Mouse (Mus musculus): ENCODE data around the gene Ift43. TPM values are rescaled to one million over a fixed set of nuclear protein-coding genes. Genes with fewer than 3 reads are reported as not detected.

Gene Ift43
- polyA plus RNA-seq, 1 experiment from 2014 or later = 80.2 TPM

- Histone ChIP-seq H3K27ac (peak overlapping the region; percentile 67), H3K4me3 (replicated peaks) (peak overlapping the region; percentile 51), H3K9me3 (no peaks in the 10 kb centered on the region), H3K36me3 (no peaks in the 10 kb centered on the region), H3K9ac (replicated peaks) (peak overlapping the region; percentile 68), H3K4me2 (replicated peaks) (peak overlapping the region; percentile 90), H3K4me1 (replicated peaks) (peaks cover 41% of the 10 kb centered on the region), H3K27me3 (peaks cover 36% of the 10 kb centered on the region)
- ATAC-seq = peak; percentile 80
- WGBS = under 1% methylated on average over 31 of the region's 31 CpGs
These were observed 3.1 kb upstream of the Ift43 start for GRCm38 (mm10) chr12:86079202-86079667.

GRCm38 (mm10) chr12:86085873-86086272 lies 3.5 kb downstream of the Ift43 start:
- H3K4me3 ChIP-seq (replicated peaks) = no peak overlapping the region
- H3K4me2 ChIP-seq (replicated peaks) = no peak overlapping the region
- WGBS = 91% methylated on average over 7 of the region's 7 CpGs
- no peaks in the 10 kb centered on the region for H3K9me3 ChIP-seq
- H3K4me1 ChIP-seq (replicated peaks) = peaks cover 11% of the 10 kb centered on the region
- H3K36me3 ChIP-seq = peaks cover 26% of the 10 kb centered on the region
- peaks cover 7% of the 10 kb centered on the region; the same call in 1 of the 2 replicates for H3K27me3 ChIP-seq
- ATAC-seq = no peak
- H3K27ac ChIP-seq = no peak overlapping the region
- no peak overlapping the region for H3K9ac ChIP-seq (replicated peaks)

- Histone ChIP-seq H3K4me2 (replicated peaks) (no peak overlapping the region), H3K27me3 (0 out of 2 replicates have a peak, but pooled peaks cover 2% of the 10 kb centered on the region), H3K9me3 (no peaks in the 10 kb centered on the region), H3K4me3 (replicated peaks) (no peak overlapping the region), H3K27ac (no peak overlapping the region), H3K4me1 (replicated peaks) (peaks cover 17% of the 10 kb centered on the region), H3K9ac (replicated peaks) (no peak overlapping the region), H3K36me3 (peaks cover 26% of the 10 kb centered on the region)
- 76% methylated on average over 8 of the region's 8 CpGs for WGBS
- no peak for ATAC-seq
These were observed 4.2 kb downstream of the Ift43 start for GRCm38 (mm10) chr12:86086550-86086949.

- H3K27ac ChIP-seq = no peak overlapping the region
- no peak overlapping the region for H3K4me2 ChIP-seq (replicated peaks)
- ATAC-seq = no peak
- H3K4me3 ChIP-seq (replicated peaks) = no peak overlapping the region
- H3K4me1 ChIP-seq (replicated peaks) = peaks cover 20% of the 10 kb centered on the region
- no peaks in the 10 kb centered on the region for H3K27me3 ChIP-seq
- H3K9ac ChIP-seq (replicated peaks) = no peak overlapping the region
- H3K9me3 ChIP-seq = no peaks in the 10 kb centered on the region
- H3K36me3 ChIP-seq = peaks cover 26% of the 10 kb centered on the region
- 78% methylated on average over 7 of the region's 7 CpGs for WGBS
These were observed 5.7 kb downstream of the Ift43 start for GRCm38 (mm10) chr12:86088042-86088441.

GRCm38 (mm10) chr12:86090764-86091163 lies 8.4 kb downstream of the Ift43 start:
- Histone ChIP-seq H3K4me3 (replicated peaks) (no peak overlapping the region), H3K9me3 (no peaks in the 10 kb centered on the region), H3K9ac (replicated peaks) (no peak overlapping the region), H3K27ac (no peak overlapping the region), H3K27me3 (no peaks in the 10 kb centered on the region), H3K4me2 (replicated peaks) (no peak overlapping the region), H3K4me1 (replicated peaks) (peaks cover 11% of the 10 kb centered on the region), H3K36me3 (peaks cover 20% of the 10 kb centered on the region)
- 70% methylated on average over 4 of the region's 4 CpGs for WGBS
- ATAC-seq = no peak

- Histone ChIP-seq H3K4me2 (replicated peaks) (0 out of 2 replicates have a peak overlapping the region, but pooled peaks have one; percentile 1), H3K9ac (replicated peaks) (no peak overlapping the region)
These were observed 9.3 kb downstream of the Ift43 start for GRCm38 (mm10) chr12:86091601-86092132.

GRCm38 (mm10) chr12:86094075-86094474 lies 11.7 kb downstream of the Ift43 start:
- H3K9ac ChIP-seq (replicated peaks) = no peak overlapping the region
- H3K27me3 ChIP-seq = no peaks in the 10 kb centered on the region
- H3K4me2 ChIP-seq (replicated peaks) = no peak overlapping the region
- no peak overlapping the region for H3K27ac ChIP-seq
- H3K36me3 ChIP-seq = peaks cover 5% of the 10 kb centered on the region
- no peak for ATAC-seq
- peaks cover 11% of the 10 kb centered on the region for H3K4me1 ChIP-seq (replicated peaks)
- no peaks in the 10 kb centered on the region for H3K9me3 ChIP-seq
- H3K4me3 ChIP-seq (replicated peaks) = no peak overlapping the region
- WGBS = 92% methylated on average over 4 of the region's 4 CpGs

More at GRCm38 (mm10) chr12:86091601-86092132, 9.3 kb downstream of the Ift43 start:
- Histone ChIP-seq H3K27me3 (no peaks in the 10 kb centered on the region), H3K4me3 (replicated peaks) (no peak overlapping the region), H3K36me3 (peaks cover 11% of the 10 kb centered on the region), H3K9me3 (no peaks in the 10 kb centered on the region), H3K4me1 (replicated peaks) (peaks cover 11% of the 10 kb centered on the region), H3K27ac (no peak overlapping the region)
- WGBS = 29% methylated on average over 18 of the region's 18 CpGs
- ATAC-seq = no peak

- H3K36me3 ChIP-seq = peaks cover 9% of the 10 kb centered on the region
- no peak overlapping the region for H3K9ac ChIP-seq (replicated peaks)
- H3K4me1 ChIP-seq (replicated peaks) = peaks cover 11% of the 10 kb centered on the region
- 88% methylated on average over 4 of the region's 4 CpGs for WGBS
- ATAC-seq = no peak
- H3K9me3 ChIP-seq = no peaks in the 10 kb centered on the region
- no peak overlapping the region for H3K4me3 ChIP-seq (replicated peaks)
- H3K27ac ChIP-seq = no peak overlapping the region
- no peaks in the 10 kb centered on the region for H3K27me3 ChIP-seq
- H3K4me2 ChIP-seq (replicated peaks) = no peak overlapping the region
These were observed 13.5 kb downstream of the Ift43 start for GRCm38 (mm10) chr12:86095806-86096205.

- H3K4me2 ChIP-seq (replicated peaks) = no peak overlapping the region
- H3K9ac ChIP-seq (replicated peaks) = no peak overlapping the region
- ATAC-seq = no peak
- WGBS = 56% methylated on average over 11 of the region's 11 CpGs
- H3K4me1 ChIP-seq (replicated peaks) = peaks cover 4% of the 10 kb centered on the region
- no peak overlapping the region for H3K4me3 ChIP-seq (replicated peaks)
- no peak overlapping the region for H3K27ac ChIP-seq
- no peaks in the 10 kb centered on the region for H3K27me3 ChIP-seq
- H3K36me3 ChIP-seq = peaks cover 9% of the 10 kb centered on the region
- H3K9me3 ChIP-seq = no peaks in the 10 kb centered on the region
These were observed 15.4 kb downstream of the Ift43 start for GRCm38 (mm10) chr12:86097781-86098180.

GRCm38 (mm10) chr12:86100711-86101110 lies 18.4 kb downstream of the Ift43 start:
- Histone ChIP-seq H3K27me3 (no peaks in the 10 kb centered on the region), H3K36me3 (peaks cover 9% of the 10 kb centered on the region), H3K4me2 (replicated peaks) (no peak overlapping the region), H3K9me3 (no peaks in the 10 kb centered on the region), H3K4me1 (replicated peaks) (peaks cover 23% of the 10 kb centered on the region), H3K9ac (replicated peaks) (no peak overlapping the region), H3K4me3 (replicated peaks) (no peak overlapping the region), H3K27ac (no peak overlapping the region)
- WGBS = 89% methylated on average over 3 of the region's 3 CpGs
- ATAC-seq = no peak

- Histone ChIP-seq H3K27ac (peak overlapping the region; percentile 30; the same call in 1 of the 2 replicates), H3K4me3 (replicated peaks) (no peak overlapping the region), H3K9me3 (no peaks in the 10 kb centered on the region), H3K4me1 (replicated peaks) (peaks cover 23% of the 10 kb centered on the region), H3K9ac (replicated peaks) (no peak overlapping the region; the same call in 1 of the 2 replicates), H3K27me3 (no peaks in the 10 kb centered on the region), H3K36me3 (peaks cover 10% of the 10 kb centered on the region; the same call in 1 of the 2 replicates), H3K4me2 (replicated peaks) (no peak overlapping the region)
- 72% methylated on average over 8 of the region's 8 CpGs for WGBS
- ATAC-seq = no peak
These were observed 20.3 kb downstream of the Ift43 start for GRCm38 (mm10) chr12:86102686-86103085.

- WGBS = 13% methylated on average over 11 of the region's 11 CpGs
- ATAC-seq = no peak; the same call in 1 of the 2 replicates
- Histone ChIP-seq H3K27me3 (no peaks in the 10 kb centered on the region), H3K9ac (replicated peaks) (peak overlapping the region; percentile 29; the same call in 1 of the 2 replicates), H3K36me3 (peaks cover 12% of the 10 kb centered on the region; the same call in 1 of the 2 replicates), H3K4me2 (replicated peaks) (0 out of 2 replicates have a peak overlapping the region, but pooled peaks have one; percentile 13), H3K4me3 (replicated peaks) (no peak overlapping the region), H3K27ac (peak overlapping the region; percentile 51), H3K4me1 (replicated peaks) (peaks cover 23% of the 10 kb centered on the region), H3K9me3 (no peaks in the 10 kb centered on the region)
These were observed 21.1 kb downstream of the Ift43 start for GRCm38 (mm10) chr12:86103391-86103790.
